Mouse (Mus musculus): ENCODE results near the gene Cbfa2t3. TPM values are rescaled to one million over a fixed set of nuclear protein-coding genes. Genes with fewer than 3 reads are reported as not detected.
A peak's percentile ranks its signal among the peaks of the same experiment; 100 is the strongest.
"Not testable (repeated sequence)": the region's sequence is repeated elsewhere in the genome, so short reads cannot be mapped to it uniquely, and the experiment has no call there.

Cbfa2t3 gene
- total RNA-seq, 2 experiments from 2014 or later: 17.3 to 19.3 TPM

DNA sequence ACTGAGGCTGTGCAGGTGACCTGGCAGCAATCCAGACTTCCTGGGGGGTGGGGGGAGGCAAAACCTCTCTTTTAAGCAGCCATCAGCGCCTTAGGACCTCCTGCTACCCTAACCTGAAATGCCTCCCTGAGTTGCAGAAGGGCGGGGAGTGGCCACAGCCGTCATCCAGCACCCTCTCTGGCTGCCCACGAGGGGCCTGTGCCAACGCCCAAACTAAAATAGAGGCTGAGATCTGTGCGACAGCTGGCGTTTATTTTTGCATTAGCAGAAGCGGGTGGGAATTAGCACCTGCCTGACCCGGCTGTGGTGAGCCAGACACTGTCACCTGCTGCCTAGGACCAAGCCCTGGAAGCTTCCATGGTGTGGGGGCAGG is 62.1 kb downstream of the Cbfa2t3 start:
- DNase-seq: peak; percentile 73

GRCm38 (mm10) chr8:122635878-122636802 is 62.8 kb downstream of the Cbfa2t3 start:
- no peak for DNase-seq

DNA sequence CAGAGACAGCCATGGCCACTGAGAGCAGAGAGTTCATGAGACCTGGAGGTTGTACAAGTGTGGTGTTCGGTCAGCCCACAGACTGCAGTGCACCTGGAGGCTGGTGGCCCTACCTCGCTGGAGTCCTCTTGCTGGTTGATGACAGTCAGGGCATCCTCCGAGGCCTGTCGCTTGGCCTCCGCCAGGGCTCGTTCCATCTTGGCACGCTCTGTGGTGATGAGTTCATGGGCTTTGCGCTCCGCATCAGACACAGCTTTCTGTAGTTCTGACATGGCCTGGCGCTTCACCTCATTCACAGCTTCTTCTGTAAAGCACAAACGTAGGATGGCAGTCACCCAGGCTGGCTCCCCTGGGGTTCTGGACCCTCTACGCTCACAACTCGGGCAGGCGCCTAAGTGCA is 65.7 kb downstream of the Cbfa2t3 start:
- DNase-seq: no peak

DNA sequence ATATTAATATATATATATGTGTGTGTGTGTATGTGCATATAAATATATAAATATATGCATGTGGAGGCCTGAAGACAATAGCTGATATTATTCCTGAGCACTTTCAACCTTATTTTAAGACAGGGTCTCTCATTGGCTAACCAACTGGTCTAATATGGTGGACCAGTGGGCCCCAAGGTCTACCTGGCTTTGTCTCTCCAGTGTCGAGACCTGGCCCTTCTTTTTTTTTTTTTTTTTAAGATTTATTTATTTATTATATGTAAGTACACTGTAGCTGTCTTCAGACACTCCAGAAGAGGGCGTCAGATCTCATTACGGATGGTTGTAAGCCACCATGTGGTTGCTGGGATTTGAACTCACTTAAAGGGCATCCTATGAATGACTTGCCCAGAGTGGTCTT is 66.8 kb downstream of the Cbfa2t3 start:
- not testable (repeated sequence) for DNase-seq

GRCm38 (mm10) chr8:122630696-122631095 is 68.2 kb downstream of the Cbfa2t3 start:
- DNase-seq: peak; percentile 43

- DNase-seq: no peak
These were observed 69.5 kb downstream of the Cbfa2t3 start for GRCm38 (mm10) chr8:122629388-122629787.

- DNase-seq: no peak
These were observed 72.0 kb downstream of the Cbfa2t3 start for GRCm38 (mm10) chr8:122626896-122627295.

- no peak for DNase-seq
These were observed 73.1 kb downstream of the Cbfa2t3 start for GRCm38 (mm10) chr8:122625811-122626210.

GRCm38 (mm10) chr8:122624653-122625052 is 74.3 kb downstream of the Cbfa2t3 start:
- DNase-seq: no peak

- DNase-seq: peak; percentile 42
These were observed 74.9 kb downstream of the Cbfa2t3 start for GRCm38 (mm10) chr8:122623844-122624642.

- no peak for DNase-seq
These were observed 76.2 kb downstream of the Cbfa2t3 start, which contains the start of gene Pabpn1l for GRCm38 (mm10) chr8:122622727-122623126. TSS of gene Pabpn1l (minus strand) at chr8:122622739.

DNA sequence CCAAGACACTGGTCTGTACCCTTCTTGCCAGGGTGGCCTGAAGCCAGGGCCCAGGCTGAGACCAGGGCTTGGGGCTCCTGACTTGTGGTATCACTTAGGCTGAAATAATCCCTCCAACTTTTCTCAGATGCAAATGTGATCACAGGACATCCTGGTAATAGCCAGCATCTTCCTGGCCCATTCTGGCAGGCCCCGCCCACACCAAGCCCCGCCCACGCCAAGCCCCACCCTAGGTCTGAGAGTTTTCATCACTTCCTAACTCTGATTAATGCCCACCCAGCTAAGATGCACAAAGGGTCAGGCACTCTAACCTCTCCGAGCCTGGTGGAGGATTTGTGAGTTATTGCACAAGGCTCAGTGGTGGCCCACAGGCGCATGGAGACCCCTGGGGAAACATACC is 78.5 kb downstream of the Cbfa2t3 start:
- DNase-seq: no peak

DNA sequence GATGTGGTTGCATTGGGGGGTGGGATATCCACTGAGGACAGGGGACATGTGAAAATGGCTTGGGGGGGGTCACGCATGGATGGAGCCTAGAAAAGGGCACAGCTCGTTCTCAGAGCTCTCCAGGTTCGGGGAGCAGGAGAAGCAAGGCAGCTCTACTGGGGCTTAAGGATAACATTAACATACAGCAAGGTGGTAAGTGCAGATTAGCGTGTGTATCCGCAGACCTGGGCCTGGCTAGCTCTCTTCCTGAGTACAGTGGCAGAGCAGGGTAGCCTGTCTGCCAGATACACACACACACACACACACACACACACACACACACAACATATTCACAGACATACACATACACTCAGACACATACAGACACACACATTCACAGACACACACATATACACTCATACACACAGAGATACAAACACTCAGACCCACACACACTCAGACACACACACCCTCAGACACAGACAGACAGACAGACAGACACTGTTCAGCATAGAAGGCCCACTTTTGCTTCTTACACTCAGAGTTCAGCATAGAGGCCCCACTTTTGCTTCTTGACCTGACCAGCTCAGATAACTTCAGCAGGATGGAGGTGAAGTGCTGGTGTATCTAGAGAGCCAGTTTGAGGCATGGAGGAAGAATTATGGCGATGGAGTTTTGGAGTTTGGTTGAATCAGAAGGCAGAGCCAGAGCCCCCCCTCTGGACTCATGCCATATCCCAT is 80.1 kb downstream of the Cbfa2t3 start:
- no peak for DNase-seq

- DNase-seq: peak; percentile 94
These were observed 80.9 kb downstream of the Cbfa2t3 start for GRCm38 (mm10) chr8:122617947-122618546.

DNA sequence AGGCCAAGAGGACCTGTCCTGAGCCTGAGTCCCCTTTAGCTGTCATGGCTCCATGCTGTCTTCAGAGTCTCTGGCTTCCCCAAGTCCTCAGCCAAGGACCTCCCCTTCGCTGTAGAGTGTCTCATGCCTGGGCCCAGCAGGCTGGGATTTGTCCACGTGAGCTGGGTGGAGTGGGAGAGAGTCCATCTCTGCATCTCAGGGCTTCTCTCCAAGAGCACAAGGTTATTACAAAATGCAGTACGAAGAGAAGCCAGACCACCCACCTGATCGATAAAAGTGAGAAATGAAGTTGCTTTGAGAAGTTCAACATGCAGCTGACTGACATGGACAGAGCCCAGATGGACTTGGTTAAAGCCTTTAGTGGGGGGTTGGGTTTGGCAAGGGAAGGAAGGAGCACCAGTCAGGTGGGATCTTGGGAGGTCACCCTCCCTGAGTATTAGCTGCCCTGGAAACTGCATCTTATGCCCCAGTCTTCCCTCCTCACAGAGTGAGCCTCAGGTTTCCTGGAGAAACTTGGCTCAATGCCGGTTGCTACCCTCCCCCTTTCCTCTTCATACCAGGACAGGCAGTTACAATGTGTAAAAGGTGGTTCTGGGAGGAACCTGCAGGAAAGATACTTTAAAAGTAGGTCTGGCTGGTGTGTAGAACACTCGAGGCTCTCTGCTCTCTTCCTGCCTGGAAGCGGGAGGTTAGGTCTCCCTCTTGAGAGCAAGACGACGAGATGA is 82.6 kb downstream of the Cbfa2t3 start:
- peak; percentile 38 for DNase-seq

DNA sequence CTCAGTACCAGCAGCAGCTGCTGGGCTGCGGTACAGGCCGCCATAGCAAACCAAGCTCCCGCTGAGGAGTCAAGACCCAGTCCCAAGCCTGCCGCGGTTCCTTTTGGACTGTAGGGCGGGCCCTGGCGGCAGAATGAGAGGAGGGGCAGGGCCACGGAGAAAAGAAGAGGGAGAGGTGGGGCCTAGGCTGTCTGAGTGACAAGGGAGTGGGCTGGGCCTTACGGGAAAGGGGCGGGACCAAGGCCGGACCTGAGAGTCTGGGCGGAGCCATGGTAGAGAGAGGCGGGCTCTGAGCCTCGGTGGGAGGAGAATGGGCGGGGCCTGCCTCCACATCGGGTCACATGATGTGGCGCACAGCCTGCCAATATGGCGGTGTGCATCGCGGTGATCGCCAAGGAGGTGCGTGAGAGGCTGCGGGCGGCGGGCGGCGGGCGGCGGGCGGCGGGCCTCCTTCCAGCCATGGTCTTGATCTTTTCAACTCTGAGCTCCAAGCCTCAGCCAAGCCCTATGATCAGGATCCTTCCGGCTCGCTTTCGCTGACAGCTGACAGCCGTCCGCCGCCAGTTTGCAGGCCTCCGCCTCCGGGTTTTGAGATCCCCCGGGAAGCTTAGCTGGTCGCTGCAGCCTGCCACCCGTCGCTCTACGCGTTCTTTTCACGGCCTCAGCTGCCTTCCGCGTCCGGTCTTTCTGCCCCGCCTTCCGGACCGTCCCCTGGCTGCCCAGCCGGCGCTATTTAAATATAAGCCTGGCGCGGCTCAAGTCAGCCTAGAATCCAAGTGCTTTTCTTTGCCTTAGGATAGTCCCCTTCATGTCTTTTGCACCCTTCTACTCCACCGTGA is 87.4 kb downstream of the Cbfa2t3 start, which contains the start of the genes Galns and Trappc2l:
TSS of gene Galns (minus strand) at position 169 of the 839 bp plus-strand sequence.
TSS of gene Trappc2l (plus strand) at position 346 of the 839 bp plus-strand sequence.
- peak; percentile 97 for DNase-seq

- no peak for DNase-seq
These were observed 88.2 kb downstream of the Cbfa2t3 start for GRCm38 (mm10) chr8:122610612-122611277.

- no peak for DNase-seq
These were observed 88.7 kb downstream of the Cbfa2t3 start for GRCm38 (mm10) chr8:122610209-122610608.

- no peak for DNase-seq
These were observed 92.1 kb downstream of the Cbfa2t3 start for GRCm38 (mm10) chr8:122606810-122607209.

DNA sequence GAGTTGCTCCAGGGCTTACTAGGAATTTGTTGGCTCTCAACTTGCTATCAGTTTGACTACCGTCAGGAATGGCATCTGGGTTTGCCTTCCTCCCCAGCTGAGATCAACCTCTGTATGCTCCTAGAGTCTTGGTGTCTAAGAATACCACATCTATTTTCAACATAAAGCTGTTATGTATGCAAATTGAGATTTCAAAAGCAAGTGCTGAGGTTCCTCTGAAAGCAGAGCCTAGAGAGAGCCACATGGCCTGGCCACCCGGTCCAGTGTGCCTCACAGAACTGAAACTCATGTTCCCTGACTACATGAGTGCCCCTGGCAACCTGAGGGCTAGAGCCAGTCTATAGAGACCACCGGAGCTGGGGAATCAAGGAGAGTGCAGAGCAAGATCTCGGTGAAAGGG is 93.5 kb downstream of the Cbfa2t3 start:
- no peak for DNase-seq

Measured in heart, postnatal 4 days (tissue).